Mouse (Mus musculus) cerebellum, adult 2 months (tissue): ENCODE measurements around the gene Ptges3l.

ENCODE experiments used
- CTCF ChIP-seq: fragments of 200-500 bp; IDR thresholded peaks from 2 replicates; pipeline ENCODE4 v1.5.1; 2011; ENCODE audit warnings: low read depth, mild to moderate bottlenecking, control low read depth, low read length, moderate library complexity, borderline replicate concordance; ENCODE audit not compliant: insufficient read depth
- POLR2A ChIP-seq: fragments of 200-500 bp; IDR thresholded peaks from 2 replicates; pipeline ENCODE4 v1.6.1; 2011; ENCODE audit warnings: low read length, control low read depth, borderline replicate concordance; ENCODE audit not compliant: insufficient read depth

DNA sequence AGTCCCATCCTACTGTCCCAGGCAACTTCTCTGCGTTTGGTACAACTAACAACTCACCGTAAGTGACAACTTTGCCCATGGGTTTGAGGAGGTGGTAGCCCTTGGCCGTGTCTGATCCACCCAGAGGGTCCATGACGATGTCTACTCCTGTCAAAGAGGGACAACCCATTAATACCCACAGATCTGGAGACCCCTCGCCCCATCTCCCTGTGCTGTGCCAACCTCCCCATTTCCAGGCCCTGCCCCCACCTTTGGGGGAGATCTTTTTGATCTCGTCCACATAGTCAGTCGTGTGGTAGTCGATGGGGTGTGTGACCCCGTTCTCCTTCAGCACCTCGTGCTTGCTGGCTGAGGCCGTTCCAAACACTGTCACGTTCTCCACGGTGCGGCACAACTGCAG, 37.0 kb upstream of the Ptges3l start:
- no peak for TF ChIP-seq POLR2A
- no peak for TF ChIP-seq CTCF
